Mouse (Mus musculus) gastrocnemius, postnatal 4 days (tissue): ENCODE data around the gene Lag3. TPM values are rescaled to one million over a fixed set of nuclear protein-coding genes. Genes with fewer than 3 reads are reported as not detected.

ENCODE experiments used
- DNase-seq, 2 experiments: peaks; one replicate each; pipeline ENCODE4 v3.0.0; 2021 to 2022; ENCODE audit warnings: low spot score in 2 of 2, mixed read lengths in 2 of 2
- total RNA-seq, 2 experiments: library from RNA; stranded (reverse); gene quantifications; 2 replicates each; pipeline ENCODE4 v1.2.3; 2021

Lag3 gene
- total RNA-seq, 2 experiments from 2014 or later, result 1.1 to 1.2 TPM

- no peak for DNase-seq
Observed at GRCm38 (mm10) chr6:124920318-124921085, 9.0 kb upstream of the Lag3 start.

DNA sequence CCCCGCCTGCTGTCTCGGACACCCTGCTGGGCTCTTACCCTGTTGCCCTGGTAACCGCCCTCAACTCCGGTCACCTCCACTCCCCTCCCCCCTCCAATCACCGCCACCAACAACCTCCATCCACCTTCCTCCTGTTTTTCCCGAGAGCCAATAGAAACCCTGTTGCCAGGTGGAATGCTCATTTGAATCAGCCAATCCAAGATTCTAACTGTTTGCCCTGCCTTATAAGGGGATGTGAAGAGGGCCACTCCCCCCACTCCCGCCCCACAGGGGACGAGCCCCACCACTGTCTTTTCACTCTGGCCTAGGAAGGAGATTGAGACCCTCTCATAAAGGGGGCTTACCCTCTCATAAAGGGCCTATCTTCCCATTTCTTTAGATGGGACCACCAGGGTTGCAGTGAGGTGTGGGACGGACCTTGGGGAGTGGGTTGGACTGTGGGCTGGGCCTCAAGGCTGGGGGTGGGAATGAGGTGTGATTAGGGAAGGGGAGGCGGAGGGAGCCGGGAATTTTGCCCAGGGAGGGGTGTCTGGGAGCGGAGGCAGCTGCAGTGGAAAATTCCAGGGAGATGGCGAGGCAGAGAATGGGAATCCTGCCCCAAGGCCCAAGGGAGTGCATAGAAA lies 8.3 kb upstream of the Lag3 start, which contains the start of gene Ptms:
Gene Ptms, minus strand, starts transcription at position 409 of the 623 bp plus-strand sequence.
- DNase-seq, result peak; percentile 93 to 95

- DNase-seq, result no peak
Observed at GRCm38 (mm10) chr6:124918890-124919627, 7.6 kb upstream of the Lag3 start.

DNA sequence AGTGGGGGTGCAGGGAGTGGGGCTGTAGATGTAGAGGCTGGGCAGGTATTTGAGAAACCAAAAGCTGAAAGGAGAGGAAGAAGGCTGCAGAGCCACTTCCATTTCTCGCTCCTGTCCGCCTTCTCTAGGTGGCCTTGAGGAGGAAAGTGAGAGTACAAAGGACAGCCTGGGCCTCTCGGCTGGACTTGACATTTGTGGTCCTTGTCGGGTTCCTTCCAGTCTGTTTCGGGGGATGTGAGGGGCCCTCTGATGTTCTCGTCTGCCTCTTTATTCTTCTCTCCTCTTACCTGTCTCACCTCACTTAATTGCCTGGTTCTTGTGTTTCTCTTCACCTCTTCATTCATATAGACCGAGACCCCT lies 6.8 kb upstream of the Lag3 start:
- no peak for DNase-seq

DNA sequence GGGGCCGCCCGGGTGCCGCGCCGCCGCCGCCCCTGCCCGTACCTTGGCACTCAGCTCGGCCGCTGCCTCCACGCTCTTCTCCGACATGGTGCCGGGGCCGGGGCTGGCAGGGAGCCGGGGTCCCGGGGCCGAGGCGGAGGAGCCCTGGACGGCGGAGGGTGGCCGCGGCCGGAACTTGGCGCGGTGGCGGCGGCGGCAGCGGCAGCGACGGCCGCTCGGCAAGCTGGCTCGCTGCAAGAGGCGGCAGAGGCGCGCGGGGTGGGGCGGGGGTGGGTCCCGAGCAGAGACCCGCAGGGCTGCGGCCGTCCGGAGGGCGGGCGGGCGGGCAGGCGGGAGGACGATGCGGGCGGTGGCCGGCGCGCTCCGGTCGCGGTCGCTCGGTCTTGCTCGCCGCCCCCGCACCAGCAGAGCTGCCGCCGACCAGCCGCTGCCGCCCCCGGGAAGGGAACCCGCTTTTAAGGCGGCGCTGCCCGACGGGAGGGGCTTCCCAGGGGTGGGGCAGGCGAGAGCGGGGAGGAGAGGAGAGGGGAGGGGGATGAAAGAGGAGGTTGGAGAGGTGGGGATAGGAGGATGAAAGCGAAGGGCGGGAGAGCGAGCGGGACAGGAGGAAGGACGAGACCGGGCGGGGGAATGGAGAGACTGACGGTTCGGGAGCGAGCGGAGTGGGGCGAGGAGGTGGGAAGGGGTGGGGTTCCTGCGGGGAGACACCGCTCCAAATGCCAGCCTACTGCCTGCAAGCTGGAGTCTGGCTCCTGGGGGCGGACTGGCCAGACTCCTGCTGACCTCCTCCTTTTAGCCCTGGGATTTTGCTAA lies 6.2 kb upstream of the Lag3 start:
- DNase-seq, result peak; percentile 86 to 89

GRCm38 (mm10) chr6:124916695-124917517 lies 5.4 kb upstream of the Lag3 start:
- DNase-seq, result peak; percentile 93 to 94

GRCm38 (mm10) chr6:124915942-124916694 lies 4.6 kb upstream of the Lag3 start:
- DNase-seq, result no peak

DNA sequence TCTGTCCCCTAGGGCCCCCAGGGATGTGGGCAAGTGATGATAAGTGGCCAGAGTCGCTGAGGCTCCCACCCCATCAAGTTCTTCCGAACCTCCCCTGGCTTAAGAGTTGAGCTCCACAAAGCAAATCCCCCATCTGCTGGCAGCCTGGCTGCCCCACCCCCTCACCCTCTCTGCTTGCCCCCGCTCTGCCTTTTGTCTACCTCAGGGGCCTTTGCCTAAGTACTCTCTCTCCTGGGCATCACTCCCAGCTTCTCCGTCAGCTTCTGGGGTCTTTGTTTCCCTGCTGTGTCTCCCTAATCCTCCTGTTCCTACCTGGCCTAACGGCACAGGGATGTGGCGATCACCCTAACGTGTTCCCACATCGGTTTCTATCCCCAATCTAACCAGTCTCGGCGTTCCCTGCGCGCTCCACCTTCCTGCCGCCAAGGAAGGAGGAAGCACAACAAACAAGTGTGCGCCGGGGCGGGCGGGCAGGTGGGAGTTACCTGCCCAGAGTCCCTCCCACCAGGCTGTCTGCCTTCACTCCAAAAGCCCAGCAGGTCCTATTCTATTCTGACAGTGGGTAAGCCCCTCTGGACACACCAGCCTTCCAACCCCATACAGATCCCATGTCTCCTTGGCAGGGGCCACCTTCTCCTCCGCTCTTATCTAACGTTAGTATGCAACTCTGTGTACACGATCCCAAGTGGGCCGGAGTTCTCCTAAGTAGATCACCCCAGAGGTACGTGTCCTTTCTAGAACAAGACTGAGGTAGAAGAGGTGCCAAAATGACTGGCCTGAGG lies 3.8 kb upstream of the Lag3 start:
- DNase-seq, result no peak

DNA sequence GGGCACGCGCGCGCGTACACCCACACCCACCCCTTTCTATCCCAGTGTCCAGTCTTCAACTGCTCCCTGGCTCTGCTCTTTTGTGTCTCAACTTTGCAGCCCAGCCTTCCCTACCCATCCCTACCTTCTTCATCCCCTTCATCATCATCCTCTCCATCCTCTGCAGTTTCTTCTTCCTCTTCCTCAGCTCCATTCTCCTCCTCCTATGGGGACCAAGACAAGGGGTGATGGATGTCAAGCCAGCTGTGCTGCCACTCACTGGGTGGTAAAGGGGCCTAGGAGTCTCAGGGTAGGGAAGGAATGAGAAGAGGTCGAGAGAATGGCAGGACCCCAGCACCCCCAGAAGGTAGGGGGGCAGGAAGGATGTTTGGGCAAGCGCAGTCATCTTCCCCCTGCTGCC lies 3.0 kb upstream of the Lag3 start:
- no peak for DNase-seq

DNA sequence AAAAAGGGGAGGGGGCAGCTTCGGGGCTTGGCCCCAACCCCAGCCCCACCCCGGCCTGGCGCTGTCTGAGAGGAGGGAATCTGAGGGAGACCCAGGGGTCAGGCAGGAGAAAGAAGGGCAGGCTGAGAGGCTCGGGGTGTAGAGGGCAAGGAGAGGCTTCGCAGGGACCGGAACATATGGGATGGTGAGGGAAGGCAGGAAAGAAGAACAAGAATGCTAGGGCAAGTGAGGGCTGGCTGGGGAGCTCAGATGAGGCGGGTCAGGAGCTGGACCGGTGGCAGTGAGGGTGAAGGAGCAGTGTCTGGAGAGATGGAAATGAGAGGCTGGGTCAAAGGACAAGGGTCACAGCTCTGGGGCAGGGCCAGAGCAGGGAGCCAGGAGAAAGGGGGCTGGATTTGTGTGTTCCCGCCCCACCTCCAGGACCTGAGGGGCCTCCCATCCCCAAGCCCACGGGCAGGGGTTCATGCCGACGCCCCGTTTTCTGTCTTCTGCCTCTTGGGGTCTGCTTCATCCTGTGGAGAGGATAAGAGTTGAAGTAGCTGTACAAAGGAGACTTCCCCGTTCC lies 2.3 kb upstream of the Lag3 start:
- DNase-seq, result no peak

GRCm38 (mm10) chr6:124913214-124913613 lies 1.7 kb upstream of the Lag3 start:
- DNase-seq, result no peak

GRCm38 (mm10) chr6:124910032-124910431 lies 1.5 kb downstream of the Lag3 start:
- DNase-seq, result no peak

GRCm38 (mm10) chr6:124907767-124908166 lies 3.7 kb downstream of the Lag3 start:
- no peak for DNase-seq

- DNase-seq, result no peak
Observed at GRCm38 (mm10) chr6:124904991-124905860, 6.3 kb downstream of the Lag3 start.

- DNase-seq, result peak in 1 of 2 experiments; percentile 69
Observed at GRCm38 (mm10) chr6:124904161-124904981, 7.1 kb downstream of the Lag3 start.

GRCm38 (mm10) chr6:124903580-124904151 lies 7.8 kb downstream of the Lag3 start:
- peak; percentile 93 to 94 for DNase-seq
